Mouse (Mus musculus): ENCODE data around the gene Kbtbd6. TPM values are rescaled to one million over a fixed set of nuclear protein-coding genes. Genes with fewer than 3 reads are reported as not detected.
"Not testable (repeated sequence)": the region's sequence is repeated elsewhere in the genome, so short reads cannot be mapped to it uniquely, and the experiment has no call there.

The Kbtbd6 gene
- 5.3 and 5.7 TPM in 2 replicates for polyA plus RNA-seq (2016; fragmentation: Nextera tagmentation; extraction: Ambion mirVana)

DNA sequence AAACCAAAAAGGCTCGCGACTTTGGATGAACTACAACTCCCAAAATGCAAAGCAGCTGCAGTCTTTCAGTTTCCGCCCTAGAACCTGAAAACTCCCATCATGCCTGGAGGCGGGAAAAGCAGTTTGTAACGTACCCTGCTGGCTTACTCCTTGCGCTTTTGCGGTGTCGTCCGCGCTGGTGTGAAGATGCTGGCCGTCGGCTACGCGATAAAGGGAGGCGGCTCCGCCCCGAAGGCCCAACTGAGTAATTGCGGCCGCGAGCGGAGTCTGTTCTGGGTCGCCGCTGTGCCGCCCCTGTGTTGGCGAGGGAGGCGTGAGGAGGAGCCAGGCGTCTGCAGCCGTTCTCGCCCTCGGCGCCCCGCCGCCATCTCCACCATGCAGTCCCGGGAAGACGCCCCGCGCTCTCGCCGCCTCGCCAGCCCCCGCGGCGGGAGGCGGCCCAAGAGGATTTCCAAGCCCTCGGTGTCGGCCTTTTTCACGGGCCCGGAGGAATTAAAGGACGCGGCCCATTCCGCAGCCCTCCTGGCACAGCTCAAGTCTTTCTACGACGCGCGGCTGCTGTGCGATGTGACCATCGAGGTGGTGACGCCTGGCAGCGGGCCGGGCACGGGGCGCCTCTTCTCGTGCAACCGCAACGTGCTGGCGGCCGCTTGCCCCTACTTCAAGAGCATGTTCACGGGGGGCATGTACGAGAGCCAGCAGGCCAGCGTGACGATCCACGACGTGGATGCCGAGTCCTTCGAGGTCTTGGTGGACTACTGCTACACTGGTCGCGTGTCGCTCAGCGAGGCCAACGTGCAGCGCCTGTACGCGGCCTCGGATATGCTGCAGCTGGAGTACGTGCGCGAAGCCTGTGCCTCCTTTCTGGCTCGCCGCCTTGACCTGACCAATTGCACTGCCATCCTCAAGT, at the start of gene Kbtbd6:
Kbtbd6 (plus strand) TSS at position 155 of the 910 bp plus-strand sequence.
- Histone ChIP-seq H3K9me3 (peaks cover 12% of the 10 kb centered on the region), H3K27ac (peak within 1 kb of the TSS; percentile 90), H3K4me3 (peak within 1 kb of the TSS; percentile 58)
- peak; percentile 88 for DNase-seq (ENCODE audit: extremely low spot score, low spot score)
- H3K27me3 ChIP-seq (ENCODE audit: poor library complexity, severe bottlenecking); H3K4me1 ChIP-seq; H3K36me3 ChIP-seq (replicated peaks): not testable (repeated sequence)
- 17% methylated on average over 43 of the region's 89 CpGs for WGBS

DNA sequence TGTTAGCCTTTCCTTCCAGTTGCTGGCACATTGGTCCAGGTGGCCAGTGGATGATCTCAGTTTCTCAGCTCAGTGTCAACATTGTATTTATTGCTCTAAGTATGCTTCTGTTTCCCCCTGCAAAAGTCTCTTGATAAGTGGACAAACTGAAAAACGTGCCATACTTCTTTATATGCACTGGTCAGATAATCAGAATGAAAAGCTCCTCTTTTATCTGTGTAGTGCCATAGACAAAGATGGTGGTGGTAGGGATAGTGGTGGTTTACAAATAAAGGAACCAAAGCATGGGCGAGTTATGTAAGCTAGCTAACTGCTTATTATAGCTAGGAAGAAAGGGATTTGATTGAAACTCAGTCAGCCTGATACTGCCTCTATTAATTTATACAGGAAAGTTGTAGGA, 44.0 kb upstream of the Kbtbd6 start:
- H3K27me3 ChIP-seq (ENCODE audit: poor library complexity, severe bottlenecking), result no peaks in the 10 kb centered on the region

DNA sequence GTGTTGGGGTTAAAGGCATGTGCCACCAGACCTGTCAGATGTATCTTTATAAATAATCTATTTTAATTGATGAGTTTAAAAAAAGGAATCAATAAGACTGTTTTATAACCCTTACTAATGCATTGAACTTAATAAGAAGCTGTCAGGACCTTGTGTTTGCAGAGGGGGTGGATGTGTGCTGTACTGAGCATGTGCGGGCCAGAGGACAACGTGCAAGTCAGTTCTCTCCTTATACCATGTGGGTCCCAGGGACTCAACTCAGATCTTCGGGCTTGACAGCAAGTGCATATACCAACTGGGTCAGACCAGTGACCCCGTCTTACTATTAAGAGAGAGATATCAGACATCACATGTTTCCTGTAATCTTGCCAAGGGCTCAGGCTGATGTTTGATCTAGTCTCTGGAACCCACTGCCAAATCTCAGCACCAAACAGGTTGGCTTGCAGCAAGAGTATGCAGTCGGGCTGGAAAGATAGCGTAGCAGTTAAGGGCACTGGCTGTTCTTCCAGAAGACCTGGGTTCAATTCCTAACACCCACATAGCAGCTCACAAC, 42.3 kb upstream of the Kbtbd6 start:
- no peak for DNase-seq (ENCODE audit: extremely low spot score, low spot score)
- Histone ChIP-seq H3K27me3 (ENCODE audit: poor library complexity, severe bottlenecking) (no peaks in the 10 kb centered on the region), H3K9me3 (no peaks in the 10 kb centered on the region), H3K36me3 (replicated peaks) (peaks cover 21% of the 10 kb centered on the region), H3K4me1 (no peaks in the 10 kb centered on the region), H3K4me3 (no peak overlapping the region), H3K27ac (no peak overlapping the region)
- 93% methylated on average over 6 of the region's 6 CpGs for WGBS

More for the DNA sequence above, 44.0 kb upstream of the Kbtbd6 start:
- H3K4me3 ChIP-seq, result no peak overlapping the region
- DNase-seq (ENCODE audit: extremely low spot score, low spot score), result no peak
- peaks cover 23% of the 10 kb centered on the region for H3K36me3 ChIP-seq (replicated peaks)
- no peaks in the 10 kb centered on the region for H3K9me3 ChIP-seq
- H3K4me1 ChIP-seq, result no peaks in the 10 kb centered on the region
- WGBS, result 73% methylated on average over 2 of the region's 2 CpGs
- H3K27ac ChIP-seq, result no peak overlapping the region

DNA sequence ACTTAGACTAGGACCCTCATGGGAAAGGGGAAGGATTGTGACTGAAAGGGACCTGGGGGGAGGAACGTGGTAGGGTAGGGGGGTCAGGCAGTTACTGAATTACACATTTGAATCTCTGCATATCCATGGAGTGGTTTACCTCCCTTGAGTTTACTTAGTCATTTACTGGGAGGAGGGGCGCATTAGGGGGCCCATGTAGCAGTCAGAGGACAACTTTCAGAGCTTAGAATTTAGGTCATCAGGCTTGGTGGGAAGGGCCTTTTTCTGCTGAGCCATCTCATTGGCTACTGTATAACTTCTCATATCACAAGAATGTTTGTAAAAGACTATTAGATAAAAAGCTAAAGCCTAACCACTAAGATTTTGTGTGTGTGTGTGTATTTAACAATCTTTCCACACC, 41.0 kb upstream of the Kbtbd6 start:
- no peaks in the 10 kb centered on the region for H3K4me1 ChIP-seq
- no peaks in the 10 kb centered on the region for H3K27me3 ChIP-seq (ENCODE audit: poor library complexity, severe bottlenecking)
- WGBS, result 81% methylated on average over 2 of the region's 2 CpGs
- DNase-seq (ENCODE audit: extremely low spot score, low spot score), result no peak
- H3K9me3 ChIP-seq, result no peaks in the 10 kb centered on the region
- H3K36me3 ChIP-seq (replicated peaks), result peaks cover 21% of the 10 kb centered on the region
- no peak overlapping the region for H3K27ac ChIP-seq
- H3K4me3 ChIP-seq, result no peak overlapping the region

DNA sequence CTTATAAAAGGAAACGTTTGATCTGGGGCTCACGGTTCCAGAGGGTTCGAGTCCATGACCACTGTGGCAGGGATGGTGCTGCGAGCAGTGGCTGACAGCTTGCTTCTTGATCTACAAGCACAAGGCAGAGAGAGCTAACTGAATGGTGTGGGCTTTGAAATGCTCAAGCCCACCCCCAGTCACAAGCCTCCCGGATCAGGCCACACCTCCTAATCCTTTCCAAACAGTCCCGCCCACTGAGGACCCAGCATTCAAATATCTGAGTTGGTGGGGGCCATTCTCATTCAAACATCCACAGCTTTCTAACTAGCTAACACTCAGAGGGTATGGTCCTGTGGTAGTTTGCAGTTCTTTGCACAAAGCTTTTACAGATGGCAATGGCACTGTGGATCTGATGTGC, 38.5 kb upstream of the Kbtbd6 start:
- WGBS, result 83% methylated on average over 6 of the region's 6 CpGs

DNA sequence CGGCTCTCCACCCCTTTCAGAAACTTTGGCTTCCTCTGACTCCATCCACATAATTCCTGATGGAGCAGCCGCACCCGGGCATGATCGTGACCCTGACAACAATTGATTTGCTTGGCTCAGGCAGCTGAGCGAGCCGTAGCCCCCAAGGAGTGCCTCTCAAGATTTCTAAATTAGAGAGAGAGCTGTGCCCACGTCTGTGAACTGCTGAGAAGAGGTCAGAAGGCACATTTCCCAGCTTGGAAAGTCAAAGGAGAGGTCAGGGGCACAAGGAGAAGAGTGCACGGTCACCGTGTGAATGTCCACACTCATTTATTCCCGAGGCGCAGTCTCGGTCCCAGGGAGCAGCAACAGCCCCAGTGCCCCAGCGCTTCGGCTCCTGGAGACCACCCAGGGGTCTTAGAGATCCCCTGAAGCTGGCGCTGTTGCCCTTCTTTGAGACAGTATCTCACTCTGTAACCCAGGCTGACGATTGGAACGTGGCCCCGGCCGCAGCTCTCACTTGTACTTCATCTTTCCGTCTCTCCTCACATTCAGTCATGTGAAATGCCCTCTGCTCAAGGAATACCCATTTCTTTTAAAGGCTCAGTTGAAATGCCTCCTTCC, 31.5 kb upstream of the Kbtbd6 start:
- H3K9me3 ChIP-seq, result no peaks in the 10 kb centered on the region
- no peaks in the 10 kb centered on the region for H3K27me3 ChIP-seq (ENCODE audit: poor library complexity, severe bottlenecking)
- H3K27ac ChIP-seq, result no peak overlapping the region
- H3K36me3 ChIP-seq (replicated peaks), result 0 out of 2 replicates have a peak, but pooled peaks cover 8% of the 10 kb centered on the region
- no peak for DNase-seq (ENCODE audit: extremely low spot score, low spot score)
- H3K4me1 ChIP-seq, result peaks cover 9% of the 10 kb centered on the region; the same call in 1 of the 2 replicates
- H3K4me3 ChIP-seq, result no peak overlapping the region
- WGBS, result 62% methylated on average over 20 of the region's 20 CpGs

More for the DNA sequence above, 38.5 kb upstream of the Kbtbd6 start:
- Histone ChIP-seq H3K9me3 (no peaks in the 10 kb centered on the region), H3K36me3 (replicated peaks) (peaks cover 18% of the 10 kb centered on the region), H3K27ac (no peak overlapping the region), H3K4me1 (no peaks in the 10 kb centered on the region), H3K4me3 (no peak overlapping the region), H3K27me3 (ENCODE audit: poor library complexity, severe bottlenecking) (no peaks in the 10 kb centered on the region)
- DNase-seq (ENCODE audit: extremely low spot score, low spot score), result no peak

DNA sequence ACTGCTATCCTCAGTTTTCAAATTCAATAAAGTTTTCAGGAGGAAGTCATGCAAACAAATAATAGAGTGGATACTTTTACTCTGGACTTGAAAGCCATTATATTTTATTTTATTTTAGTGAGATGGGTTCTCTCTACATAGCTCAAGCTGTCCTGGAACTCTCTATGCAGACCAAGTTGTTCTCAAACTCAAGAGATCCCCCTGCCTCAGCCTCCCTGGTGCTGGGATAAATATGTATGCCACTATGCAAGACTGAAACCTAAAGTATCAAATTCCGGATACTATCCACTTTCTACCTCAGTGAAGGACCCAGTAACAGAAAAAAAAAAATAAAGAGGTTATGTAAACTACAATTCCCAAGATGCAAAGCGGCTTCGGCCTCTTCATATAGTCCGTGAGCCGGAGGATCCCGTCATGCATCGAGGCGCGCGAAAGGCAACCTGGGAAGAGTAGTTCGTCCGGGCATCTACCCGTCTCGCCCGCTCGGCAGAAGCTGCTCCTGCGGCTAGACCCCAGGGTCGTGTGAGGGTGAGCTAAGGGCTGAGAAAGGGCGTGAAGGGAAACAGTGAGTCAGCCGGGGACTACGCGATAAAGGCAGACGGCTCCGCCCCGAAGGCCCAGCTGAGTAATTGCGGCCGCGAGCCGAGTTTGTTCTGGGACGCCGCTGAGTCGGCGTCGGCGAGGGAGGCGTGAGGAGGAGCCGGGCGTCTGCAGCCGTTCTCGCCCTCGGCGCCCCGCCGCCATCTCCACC, 25.5 kb upstream of the Kbtbd6 start, which contains the start of gene Kbtbd7:
Kbtbd7 (plus strand) TSS at position 533 of the 751 bp plus-strand sequence.
- peak within 1 kb of the TSS; percentile 60 for H3K4me3 ChIP-seq
- peak; percentile 93 for DNase-seq (ENCODE audit: extremely low spot score, low spot score)
- 0 out of 2 replicates have a peak, but pooled peaks cover 5% of the 10 kb centered on the region for H3K4me1 ChIP-seq
- no peaks in the 10 kb centered on the region for H3K27me3 ChIP-seq (ENCODE audit: poor library complexity, severe bottlenecking)
- under 1% methylated on average over 44 of the region's 44 CpGs for WGBS
- H3K27ac ChIP-seq, result peak within 1 kb of the TSS; percentile 89
- peaks cover 17% of the 10 kb centered on the region for H3K36me3 ChIP-seq (replicated peaks)
- peaks cover 17% of the 10 kb centered on the region for H3K9me3 ChIP-seq

DNA sequence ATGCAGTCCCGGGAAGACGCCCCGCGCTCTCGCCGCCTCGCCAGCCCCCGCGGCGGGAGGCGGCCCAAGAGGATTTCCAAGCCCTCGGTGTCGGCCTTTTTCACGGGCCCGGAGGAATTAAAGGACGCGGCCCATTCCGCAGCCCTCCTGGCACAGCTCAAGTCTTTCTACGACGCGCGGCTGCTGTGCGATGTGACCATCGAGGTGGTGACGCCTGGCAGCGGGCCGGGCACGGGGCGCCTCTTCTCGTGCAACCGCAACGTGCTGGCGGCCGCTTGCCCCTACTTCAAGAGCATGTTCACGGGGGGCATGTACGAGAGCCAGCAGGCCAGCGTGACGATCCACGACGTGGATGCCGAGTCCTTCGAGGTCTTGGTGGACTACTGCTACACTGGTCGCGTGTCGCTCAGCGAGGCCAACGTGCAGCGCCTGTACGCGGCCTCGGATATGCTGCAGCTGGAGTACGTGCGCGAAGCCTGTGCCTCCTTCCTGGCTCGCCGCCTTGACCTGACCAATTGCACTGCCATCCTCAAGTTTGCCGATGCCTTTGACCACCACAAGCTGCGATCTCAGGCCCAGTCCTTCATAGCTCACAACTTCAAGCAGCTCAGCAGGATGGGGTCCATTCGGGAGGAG, 24.8 kb upstream of the Kbtbd6 start:
- not testable (repeated sequence) for H3K27me3 ChIP-seq (ENCODE audit: poor library complexity, severe bottlenecking); DNase-seq (ENCODE audit: extremely low spot score, low spot score); H3K4me1 ChIP-seq
- H3K27ac ChIP-seq, result peak overlapping the region; percentile 89
- H3K9me3 ChIP-seq, result peaks cover 17% of the 10 kb centered on the region
- H3K4me3 ChIP-seq, result peak overlapping the region; percentile 60
- 66% methylated on average over 7 of the region's 59 CpGs for WGBS
- H3K36me3 ChIP-seq (replicated peaks), result peaks cover 21% of the 10 kb centered on the region

DNA sequence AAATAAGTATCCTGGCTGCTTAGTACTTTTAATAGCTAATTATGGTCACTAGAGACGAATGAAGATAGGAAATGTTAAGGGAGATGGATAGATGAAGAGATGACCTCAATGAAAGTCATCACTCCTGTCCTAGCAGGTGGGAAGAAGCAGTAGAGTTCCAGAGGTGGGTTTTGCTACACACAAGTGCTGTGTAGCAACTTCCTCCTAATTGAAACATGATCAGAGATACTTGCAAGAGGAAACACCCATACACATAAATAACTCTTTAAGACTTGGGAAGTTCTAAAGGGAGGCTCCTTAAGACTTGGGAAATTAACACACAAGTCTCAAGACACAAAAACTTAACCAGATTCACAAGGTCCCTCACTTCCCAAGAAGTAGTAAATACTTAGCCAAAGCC, 17.6 kb upstream of the Kbtbd6 start:
- Histone ChIP-seq H3K27me3 (ENCODE audit: poor library complexity, severe bottlenecking) (no peaks in the 10 kb centered on the region), H3K27ac (no peak overlapping the region), H3K4me3 (no peak overlapping the region), H3K4me1 (no peaks in the 10 kb centered on the region), H3K36me3 (replicated peaks) (peaks cover 5% of the 10 kb centered on the region), H3K9me3 (0 out of 2 replicates have a peak, but pooled peaks cover 4% of the 10 kb centered on the region)
- no peak for DNase-seq (ENCODE audit: extremely low spot score, low spot score)
- 83% methylated on average over 1 of the region's 1 CpGs for WGBS

DNA sequence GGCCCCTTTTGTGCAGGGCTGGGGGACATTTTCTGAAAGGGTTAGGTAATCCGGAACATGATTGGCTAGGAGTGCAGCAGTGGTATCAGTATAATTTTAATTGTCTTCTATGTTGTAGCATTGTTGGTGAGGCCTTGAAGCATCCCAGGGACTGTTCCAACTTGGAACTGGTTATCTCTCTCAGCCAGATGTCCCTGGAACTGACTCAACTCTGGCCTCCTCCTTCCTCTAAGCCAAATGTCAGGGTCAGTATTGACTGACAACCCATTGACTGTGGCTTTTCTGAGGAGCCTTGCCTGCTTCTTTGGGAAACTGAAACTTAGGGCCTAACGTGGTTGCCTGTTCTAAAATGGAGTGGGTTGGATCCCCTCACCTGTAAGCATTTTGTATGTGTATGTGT, 11.0 kb upstream of the Kbtbd6 start:
- Histone ChIP-seq H3K4me3 (no peak overlapping the region), H3K27ac (no peak overlapping the region), H3K27me3 (ENCODE audit: poor library complexity, severe bottlenecking) (no peaks in the 10 kb centered on the region), H3K9me3 (no peaks in the 10 kb centered on the region), H3K4me1 (peaks cover 14% of the 10 kb centered on the region), H3K36me3 (replicated peaks) (no peaks in the 10 kb centered on the region)
- WGBS, result 84% methylated on average over 2 of the region's 2 CpGs
- DNase-seq (ENCODE audit: extremely low spot score, low spot score), result no peak

DNA sequence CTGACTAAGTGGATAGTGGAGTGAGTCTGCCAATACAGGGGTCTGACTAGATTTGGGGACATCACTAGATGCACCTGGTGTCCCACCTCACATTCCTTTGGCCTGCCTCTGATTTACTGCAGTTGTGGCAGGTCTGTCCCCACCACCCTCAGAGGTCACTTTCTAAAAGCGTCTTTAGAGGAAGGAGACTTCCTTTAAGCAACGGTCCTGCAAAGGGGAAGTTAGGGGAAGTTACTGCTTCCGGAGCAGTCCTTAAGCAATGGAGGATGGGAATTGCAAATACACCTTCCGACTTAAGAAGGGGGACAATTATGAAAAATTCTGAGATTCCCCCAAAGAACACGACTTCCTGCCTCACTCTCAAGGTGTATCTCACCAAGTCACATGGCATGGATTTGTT, 10.2 kb upstream of the Kbtbd6 start:
- H3K4me3 ChIP-seq, result no peak overlapping the region
- WGBS, result 86% methylated on average over 5 of the region's 5 CpGs
- no peaks in the 10 kb centered on the region for H3K27me3 ChIP-seq (ENCODE audit: poor library complexity, severe bottlenecking)
- H3K36me3 ChIP-seq (replicated peaks), result no peaks in the 10 kb centered on the region
- no peak overlapping the region for H3K27ac ChIP-seq
- peaks cover 18% of the 10 kb centered on the region for H3K4me1 ChIP-seq
- no peaks in the 10 kb centered on the region for H3K9me3 ChIP-seq
- DNase-seq (ENCODE audit: extremely low spot score, low spot score), result no peak

DNA sequence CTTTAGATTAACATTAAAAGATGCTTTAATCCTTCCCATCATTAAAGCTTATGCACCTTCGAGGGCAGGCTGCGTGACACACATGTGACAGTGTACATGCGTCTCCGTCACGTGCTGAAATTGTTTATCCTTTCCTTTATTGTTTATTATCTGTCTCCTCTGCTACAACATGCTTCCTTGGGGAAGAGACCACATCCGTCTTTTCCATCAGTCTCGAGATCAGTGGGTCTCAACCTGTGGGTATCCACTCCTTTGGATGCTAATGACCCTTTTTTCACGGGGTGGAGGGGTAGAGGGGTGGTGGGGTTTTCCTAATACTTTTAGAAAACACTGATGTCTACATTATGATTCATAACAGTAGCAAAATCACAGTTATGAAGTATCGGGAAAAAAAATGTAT, 7.0 kb upstream of the Kbtbd6 start:
- peak overlapping the region; percentile 80; the same call in 1 of the 2 replicates for H3K27ac ChIP-seq
- peaks cover 18% of the 10 kb centered on the region for H3K4me1 ChIP-seq
- no peaks in the 10 kb centered on the region for H3K9me3 ChIP-seq
- no peaks in the 10 kb centered on the region for H3K36me3 ChIP-seq (replicated peaks)
- 91% methylated on average over 9 of the region's 9 CpGs for WGBS
- DNase-seq (ENCODE audit: extremely low spot score, low spot score), result no peak
- peak overlapping the region; percentile 38; the same call in 1 of the 2 replicates for H3K4me3 ChIP-seq
- no peaks in the 10 kb centered on the region for H3K27me3 ChIP-seq (ENCODE audit: poor library complexity, severe bottlenecking)
